ENCODE assay signal across 36 mouse cellular contexts in the genomic region with DNA sequence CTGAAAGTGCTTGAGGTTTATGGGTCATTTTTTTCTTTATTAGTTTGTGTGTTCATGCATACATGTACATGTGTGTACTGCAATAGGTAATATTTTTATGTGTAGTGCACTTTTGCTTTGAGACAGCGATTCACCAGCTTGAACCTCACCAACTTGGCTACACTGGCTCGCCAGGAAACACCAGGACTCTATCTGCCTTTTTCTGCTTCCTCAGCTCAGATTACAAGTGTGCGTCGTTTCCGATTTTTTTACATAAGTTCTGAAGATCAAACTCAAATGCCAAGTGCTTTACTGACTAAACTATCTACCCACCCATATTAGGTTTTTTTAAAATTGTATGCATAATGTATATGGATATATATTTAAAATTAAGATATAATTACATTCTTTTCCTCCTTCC. TPM values are rescaled to one million over a fixed set of nuclear protein-coding genes. Genes with fewer than 3 reads are reported as not detected.
"Had no signal": no experiment of that assay in that cellular context is flagged by ENCODE, and none has a peak within 500 bp of the region (broad histone marks: within the 10 kb centered on the region; RNA-seq: fewer than 3 reads in every experiment).

No protein-coding gene starts in this region.

- H3K4me3 ChIP-seq: limb, embryonic 10.5 days; limb, embryonic 12.5 days; limb, embryonic 13.5 days; limb, embryonic 15.5 days; liver, embryonic 12.5 days; liver, embryonic 13.5 days; liver, embryonic 15.5 days; lung, embryonic 15.5 days; megakaryocyte, embryonic 14.5 days; midbrain, embryonic 10.5 days; midbrain, embryonic 12.5 days; midbrain, embryonic 13.5 days; midbrain, embryonic 15.5 days; myocyte had no signal

- H3K4me2 ChIP-seq: limb, embryonic 12.5 days; limb, embryonic 13.5 days; limb, embryonic 15.5 days; liver, embryonic 11.5 days; liver, embryonic 12.5 days; liver, embryonic 13.5 days; liver, embryonic 15.5 days; lung, embryonic 14.5 days; lung, embryonic 15.5 days; midbrain, embryonic 11.5 days; midbrain, embryonic 12.5 days; midbrain, embryonic 13.5 days; midbrain, embryonic 15.5 days had no signal

- ATAC-seq: liver, embryonic 12.5 days; liver, postnatal 0 days; lung, postnatal 0 days; midbrain, embryonic 13.5 days; midbrain, embryonic 15.5 days; midbrain, embryonic 16.5 days had no signal

- H3K27ac ChIP-seq: limb, embryonic 10.5 days; limb, embryonic 12.5 days; limb, embryonic 13.5 days; limb, embryonic 15.5 days; liver, embryonic 12.5 days; liver, embryonic 13.5 days; liver, embryonic 14.5 days; liver, embryonic 15.5 days; lung, embryonic 15.5 days; macrophage; midbrain, embryonic 10.5 days; midbrain, embryonic 12.5 days; midbrain, embryonic 13.5 days; midbrain, embryonic 15.5 days had no signal

- H3K36me3 ChIP-seq: limb, embryonic 10.5 days; limb, embryonic 13.5 days; liver, embryonic 12.5 days; liver, embryonic 13.5 days; liver, embryonic 15.5 days; lung, embryonic 15.5 days; midbrain, embryonic 10.5 days; midbrain, embryonic 12.5 days; midbrain, embryonic 15.5 days had no signal

- H3K9me3 ChIP-seq: limb, embryonic 10.5 days; limb, embryonic 12.5 days; limb, embryonic 13.5 days; limb, embryonic 15.5 days; liver, embryonic 12.5 days; liver, embryonic 13.5 days; liver, embryonic 15.5 days; lung, embryonic 15.5 days; megakaryocyte, embryonic 14.5 days; midbrain, embryonic 10.5 days; midbrain, embryonic 12.5 days; midbrain, embryonic 13.5 days; midbrain, embryonic 15.5 days had no signal

- DNase-seq: left cerebral cortex, postnatal 4 days; liver; liver, embryonic 13.5 days; liver, postnatal 0 days; lung, adult 18-20 months; lung, adult 2 months; lung, embryonic 14.5 days; lung, postnatal 10 days; lung, postnatal 14 days; lung, postnatal 36 days; lung, postnatal 4 days; midbrain, embryonic 14.5 days had no signal

- H3K4me1 ChIP-seq: limb, embryonic 10.5 days; limb, embryonic 12.5 days; limb, embryonic 13.5 days; limb, embryonic 15.5 days; liver, embryonic 12.5 days; liver, embryonic 13.5 days; liver, embryonic 15.5 days; lung, embryonic 15.5 days; midbrain, embryonic 10.5 days; midbrain, embryonic 12.5 days; midbrain, embryonic 13.5 days; midbrain, embryonic 15.5 days had no signal

- H3K9ac ChIP-seq: limb, embryonic 12.5 days; limb, embryonic 13.5 days; limb, embryonic 15.5 days; liver, embryonic 12.5 days; liver, embryonic 13.5 days; liver, embryonic 14.5 days; liver, embryonic 15.5 days; liver, postnatal 0 days; lung, embryonic 14.5 days; lung, embryonic 15.5 days; midbrain, embryonic 12.5 days; midbrain, embryonic 13.5 days; midbrain, embryonic 15.5 days had no signal

- H3K27me3 ChIP-seq: limb, embryonic 12.5 days; limb, embryonic 13.5 days; limb, embryonic 15.5 days; liver, embryonic 12.5 days; liver, embryonic 13.5 days; liver, embryonic 15.5 days; lung, embryonic 15.5 days; midbrain, embryonic 12.5 days; midbrain, embryonic 13.5 days; midbrain, embryonic 15.5 days had no signal

RNA-seq across cellular contexts. Expression of gene Smarca1, which starts 27.8 kb away (rescaled TPM):
- total RNA-seq: megakaryocyte progenitor cell, adult 5-6 weeks; megakaryocyte, adult 5-6 weeks; megakaryocyte-erythroid progenitor cell, adult 5-6 weeks; monocyte, adult 5-6 weeks had no signal
- polyA plus RNA-seq: liver, adult 2 months; macrophage; myocyte had no signal
